Mouse (Mus musculus) stomach, embryonic 15.5 days (tissue): ENCODE results near the gene Klc4. TPM values are rescaled to one million over a fixed set of nuclear protein-coding genes. Genes with fewer than 3 reads are reported as not detected.
A peak's percentile ranks its signal among the peaks of the same experiment; 100 is the strongest.

Experiments used
- ATAC-seq: fragments of 200-750 bp; cut with Nextera tagmentation; 2 replicates; pipeline ENCODE4 v1.8.0; 2017; ENCODE audit warnings: low read depth, moderate number of reproducible peaks, moderate TSS enrichment; ENCODE audit not compliant: insufficient read depth, low FRiP score
- H3K27ac ChIP-seq: fragments of 300-500 bp; sonication (generic); 2 replicates; pipeline ENCODE4 v1.5.1; 2015; ENCODE audit warnings: mild to moderate bottlenecking, inconsistent platforms
- H3K27me3 ChIP-seq: fragments of 300-500 bp; sonication (generic); replicated peaks from 2 replicates; pipeline ENCODE4 v1.6.1; 2015; ENCODE audit warnings: inconsistent platforms
- H3K36me3 ChIP-seq: fragments of 300-500 bp; sonication (generic); 2 replicates; pipeline ENCODE4 v1.6.1; 2015; ENCODE audit warnings: inconsistent platforms
- H3K4me1 ChIP-seq: fragments of 300-500 bp; sonication (generic); 2 replicates; pipeline ENCODE4 v1.6.1; 2015; ENCODE audit warnings: inconsistent platforms
- H3K4me2 ChIP-seq: fragments of 300-500 bp; sonication (generic); 2 replicates; pipeline ENCODE4 v1.6.1; 2015; ENCODE audit warnings: mild to moderate bottlenecking, inconsistent platforms
- H3K4me3 ChIP-seq: fragments of 300-500 bp; sonication (generic); replicated peaks from 2 replicates; pipeline ENCODE4 v1.5.1; 2015; ENCODE audit warnings: inconsistent platforms
- H3K9ac ChIP-seq: fragments of 300-500 bp; sonication (generic); 2 replicates; pipeline ENCODE4 v1.6.1; 2015; ENCODE audit warnings: inconsistent platforms
- H3K9me3 ChIP-seq: fragments of 300-500 bp; sonication (generic); 2 replicates; pipeline ENCODE4 v1.6.1; 2016; ENCODE audit warnings: inconsistent platforms
- WGBS: fragments of 180-500 bp; shearing (Covaris S2); methylation state at CpG from one replicate; pipeline ENCODE4 v1.1.7; 2015; 5-methylcytosine and 5-hydroxymethylcytosine counted together
- polyA plus RNA-seq: library from polyadenylated mRNA; unstranded; fragments of >200 nt; fragmentation: Nextera tagmentation; extraction: Ambion mirVana; gene quantifications from 2 replicates; pipeline ENCODE4 v1.2.1, GENCODE M21; 2015

Gene Klc4
- polyA plus RNA-seq, 1 experiment from 2014 or later, result 38.4 TPM

DNA sequence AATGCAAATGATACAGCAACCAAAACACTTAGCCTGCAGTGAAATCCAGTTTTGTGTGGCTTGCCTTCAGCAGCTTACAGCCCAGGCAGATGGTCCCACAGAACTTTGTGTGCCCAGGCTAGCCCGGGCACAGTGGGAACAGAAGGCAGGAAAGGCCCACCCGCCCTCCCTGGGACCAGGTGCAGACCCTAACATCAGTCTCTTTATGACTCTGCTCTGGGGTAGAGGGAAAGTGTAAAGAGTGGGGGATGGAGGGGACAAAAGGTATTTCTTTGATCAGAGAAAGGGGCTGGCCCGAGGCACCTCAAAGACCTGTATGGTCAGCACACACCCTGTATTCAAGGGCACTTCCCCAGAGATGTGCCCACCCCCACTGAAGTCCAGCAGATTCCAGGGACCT lies 32.6 kb downstream of the Klc4 start:
- ATAC-seq, result no peak
- H3K4me2 ChIP-seq, result no peak overlapping the region
- peak overlapping the region; percentile 80 for H3K27ac ChIP-seq
- H3K9ac ChIP-seq, result no peak overlapping the region
- WGBS, result 35% methylated on average over 3 of the region's 3 CpGs
- H3K4me3 ChIP-seq, result no peak overlapping the region
- no peaks in the 10 kb centered on the region for H3K36me3 ChIP-seq
- H3K9me3 ChIP-seq, result no peaks in the 10 kb centered on the region
- no peaks in the 10 kb centered on the region for H3K27me3 ChIP-seq
- peaks cover 61% of the 10 kb centered on the region for H3K4me1 ChIP-seq

DNA sequence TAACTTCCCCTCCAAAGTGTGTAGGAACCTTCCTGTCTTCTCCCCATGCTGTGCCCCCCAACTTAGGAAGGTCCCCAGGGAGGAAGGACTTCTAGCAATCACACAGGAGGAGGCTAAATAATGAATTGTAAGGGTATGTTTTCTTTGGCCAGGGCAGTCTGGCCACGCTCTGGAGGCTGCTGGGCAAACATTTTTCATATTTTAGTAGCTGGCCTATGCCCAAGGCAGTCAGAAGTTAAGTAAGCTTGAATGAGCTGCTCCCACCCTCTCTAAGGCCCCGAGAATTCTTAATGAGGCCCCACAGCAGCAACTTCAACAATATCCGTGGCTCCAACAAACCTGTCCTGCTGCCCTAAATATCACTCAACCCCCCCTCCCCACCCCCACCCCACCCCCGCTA lies 33.0 kb downstream of the Klc4 start:
- Histone ChIP-seq H3K27ac (peak overlapping the region; percentile 80), H3K9ac (no peak overlapping the region), H3K9me3 (no peaks in the 10 kb centered on the region), H3K4me3 (no peak overlapping the region), H3K4me2 (no peak overlapping the region), H3K4me1 (peaks cover 58% of the 10 kb centered on the region), H3K27me3 (no peaks in the 10 kb centered on the region), H3K36me3 (no peaks in the 10 kb centered on the region)
- WGBS, result 22% methylated on average over 4 of the region's 4 CpGs
- ATAC-seq, result no peak

DNA sequence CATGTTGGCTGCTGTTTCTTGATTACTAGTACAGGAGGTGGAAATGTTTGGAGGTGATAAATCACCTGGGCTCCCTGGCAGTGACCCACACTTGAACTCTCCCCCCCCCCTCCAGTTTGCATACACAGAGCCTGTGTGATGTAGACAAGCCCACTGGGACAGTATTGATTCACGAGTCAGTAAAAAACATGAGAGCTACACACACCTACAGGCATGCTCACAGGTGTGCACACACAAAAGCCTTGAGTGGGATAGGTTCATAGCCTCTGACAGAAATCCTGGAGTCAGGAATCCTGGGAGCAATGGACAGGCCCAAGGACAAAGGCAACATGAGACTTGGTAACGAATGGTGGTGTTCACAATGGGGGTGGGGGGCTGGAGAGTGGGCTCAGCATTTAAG lies 33.6 kb downstream of the Klc4 start:
- Histone ChIP-seq H3K36me3 (no peaks in the 10 kb centered on the region), H3K27ac (peak overlapping the region; percentile 80), H3K4me1 (peaks cover 52% of the 10 kb centered on the region), H3K4me3 (no peak overlapping the region), H3K4me2 (no peak overlapping the region), H3K27me3 (no peaks in the 10 kb centered on the region), H3K9me3 (no peaks in the 10 kb centered on the region), H3K9ac (no peak overlapping the region)
- ATAC-seq, result peak; percentile 25; the same call in 1 of the 2 replicates
- 33% methylated on average over 2 of the region's 2 CpGs for WGBS

DNA sequence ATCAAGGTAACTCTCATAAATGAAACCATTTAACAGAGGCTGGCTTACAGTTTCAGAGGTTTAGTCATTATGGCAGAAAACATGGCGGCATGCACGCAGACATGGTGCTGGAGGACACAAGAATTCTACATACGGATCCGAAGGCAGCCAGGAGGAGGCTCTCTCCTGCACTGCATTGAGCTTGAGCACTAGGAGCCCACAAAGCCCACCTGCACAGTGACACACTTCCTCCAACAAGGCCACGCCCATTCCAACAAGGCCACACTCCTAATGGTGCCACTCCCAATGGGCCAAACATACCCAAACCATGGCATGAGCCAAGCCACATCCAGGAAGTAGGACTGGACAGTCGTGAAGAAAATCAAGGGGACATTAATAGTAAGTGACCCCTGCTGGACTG lies 34.5 kb downstream of the Klc4 start:
- no peaks in the 10 kb centered on the region for H3K9me3 ChIP-seq
- no peak overlapping the region for H3K27ac ChIP-seq
- H3K4me3 ChIP-seq, result no peak overlapping the region
- no peak for ATAC-seq
- 86% methylated on average over 6 of the region's 6 CpGs for WGBS
- H3K9ac ChIP-seq, result no peak overlapping the region
- no peaks in the 10 kb centered on the region for H3K27me3 ChIP-seq
- H3K4me2 ChIP-seq, result no peak overlapping the region
- H3K4me1 ChIP-seq, result peaks cover 45% of the 10 kb centered on the region
- H3K36me3 ChIP-seq, result no peaks in the 10 kb centered on the region

DNA sequence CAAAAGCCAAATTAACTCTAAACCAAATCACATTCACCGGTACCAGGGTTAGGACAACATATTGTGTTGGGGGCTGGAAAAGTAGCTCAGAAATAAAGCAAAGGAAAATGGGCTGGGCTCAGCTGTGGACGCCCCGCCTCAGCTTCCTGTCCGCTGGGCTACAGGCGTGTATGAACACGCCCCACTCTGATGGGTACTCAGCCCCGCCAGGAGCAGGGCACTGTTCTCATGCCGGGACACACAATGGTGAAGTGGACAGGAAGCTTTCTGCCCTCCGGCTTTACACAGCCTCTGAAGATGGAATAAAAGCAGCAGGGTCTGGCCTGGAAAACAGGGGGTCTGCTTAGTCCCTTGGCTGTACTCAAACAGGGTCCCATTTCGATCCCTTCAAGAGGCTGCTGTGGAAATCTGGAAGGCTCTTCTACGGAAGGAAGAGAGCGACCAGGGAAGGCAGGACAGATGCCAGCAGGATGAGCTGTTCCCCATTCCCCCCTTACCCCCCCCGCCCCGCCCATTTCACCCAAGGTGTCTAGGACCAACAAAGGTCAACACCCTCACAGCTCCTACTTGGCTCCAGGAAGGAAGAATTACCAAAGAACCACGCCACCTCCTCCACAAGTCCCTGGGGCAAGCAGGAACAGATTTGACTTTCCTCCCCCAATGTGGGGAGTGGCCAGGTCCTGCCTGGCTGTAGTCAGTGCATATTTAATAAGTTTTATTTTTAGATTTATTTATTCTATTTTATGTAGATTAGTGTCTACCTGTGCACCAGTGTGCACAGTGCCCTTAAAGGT lies 35.9 kb downstream of the Klc4 start:
- H3K4me1 ChIP-seq, result peaks cover 40% of the 10 kb centered on the region
- peak overlapping the region; percentile 42 for H3K4me2 ChIP-seq
- peak overlapping the region; percentile 77 for H3K27ac ChIP-seq
- peak; percentile 71; the same call in 1 of the 2 replicates for ATAC-seq
- 46% methylated on average over 15 of the region's 15 CpGs for WGBS
- no peak overlapping the region for H3K9ac ChIP-seq
- H3K4me3 ChIP-seq, result 0 out of 2 replicates have a peak overlapping the region, but pooled peaks have one; percentile 0
- H3K27me3 ChIP-seq, result no peaks in the 10 kb centered on the region
- H3K36me3 ChIP-seq, result no peaks in the 10 kb centered on the region
- no peaks in the 10 kb centered on the region for H3K9me3 ChIP-seq

DNA sequence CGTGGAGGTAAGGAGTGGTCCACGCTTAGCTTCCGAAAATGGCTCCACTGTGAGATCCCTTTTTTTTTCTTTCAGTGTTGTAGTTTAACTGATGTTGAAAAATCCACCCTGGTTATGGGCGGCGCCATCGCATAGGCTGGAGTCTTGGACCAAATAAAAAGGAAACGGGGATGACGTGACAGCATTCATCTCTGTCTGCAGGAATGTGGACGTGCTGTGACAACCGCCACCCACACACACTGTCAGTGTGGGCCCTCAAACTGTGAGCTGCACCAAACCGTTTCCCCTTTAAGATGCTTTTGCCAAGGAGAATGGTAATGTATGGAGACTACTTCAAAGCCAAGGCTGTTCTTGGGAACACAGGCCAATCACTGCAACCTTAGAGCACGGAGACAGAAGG lies 39.8 kb downstream of the Klc4 start:
- no peak overlapping the region for H3K27ac ChIP-seq
- no peak overlapping the region for H3K4me3 ChIP-seq
- H3K27me3 ChIP-seq, result no peaks in the 10 kb centered on the region
- H3K4me2 ChIP-seq, result no peak overlapping the region
- peaks cover 17% of the 10 kb centered on the region for H3K4me1 ChIP-seq
- no peaks in the 10 kb centered on the region for H3K9me3 ChIP-seq
- H3K36me3 ChIP-seq, result no peaks in the 10 kb centered on the region
- H3K9ac ChIP-seq, result no peak overlapping the region
- WGBS, result 77% methylated on average over 12 of the region's 12 CpGs
- no peak for ATAC-seq

DNA sequence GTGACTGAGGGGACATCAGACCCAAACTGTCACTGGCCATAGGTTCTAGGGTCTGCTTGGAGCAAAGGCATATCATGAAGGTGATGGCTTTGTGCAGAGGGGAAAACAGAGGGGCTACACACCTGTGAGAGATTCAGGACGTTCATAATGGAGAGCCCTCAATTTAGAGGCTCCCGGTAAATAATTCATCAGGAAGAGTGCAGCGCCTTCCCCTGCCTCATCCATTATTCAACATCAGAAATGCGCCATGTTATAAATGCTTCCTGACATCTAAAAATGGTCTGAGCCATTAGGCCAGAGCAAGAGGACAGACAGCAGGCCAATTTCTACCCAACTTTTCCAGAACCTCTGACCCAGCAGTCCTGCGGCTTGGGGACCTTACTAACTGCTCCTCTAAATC lies 40.7 kb downstream of the Klc4 start:
- H3K4me3 ChIP-seq, result no peak overlapping the region
- H3K27ac ChIP-seq, result no peak overlapping the region
- no peaks in the 10 kb centered on the region for H3K36me3 ChIP-seq
- no peaks in the 10 kb centered on the region for H3K27me3 ChIP-seq
- H3K4me1 ChIP-seq, result peaks cover 9% of the 10 kb centered on the region
- ATAC-seq, result no peak
- H3K9me3 ChIP-seq, result no peaks in the 10 kb centered on the region
- no peak overlapping the region for H3K4me2 ChIP-seq
- no peak overlapping the region for H3K9ac ChIP-seq
- WGBS, result 61% methylated on average over 5 of the region's 5 CpGs

DNA sequence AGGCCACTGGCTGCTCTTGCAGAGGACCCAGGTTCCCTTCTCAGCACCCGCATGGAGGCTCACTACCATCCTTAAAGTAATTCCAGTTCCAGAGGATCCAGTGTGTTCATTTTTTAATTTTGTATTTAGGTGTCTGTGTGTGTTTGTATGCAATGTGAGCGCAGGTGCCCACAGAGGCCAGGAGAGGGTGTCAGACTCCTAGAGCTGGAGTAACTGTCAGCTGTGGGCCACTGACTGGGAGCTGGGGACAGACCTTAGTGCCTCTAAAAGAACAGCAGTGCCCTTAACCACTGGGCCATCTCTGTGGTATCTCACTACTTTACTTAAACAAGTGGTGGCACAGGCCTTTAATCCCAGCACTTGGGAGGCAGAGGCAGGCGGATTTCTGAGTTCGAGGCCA lies 42.6 kb downstream of the Klc4 start:
- 92% methylated on average over 4 of the region's 4 CpGs for WGBS

DNA sequence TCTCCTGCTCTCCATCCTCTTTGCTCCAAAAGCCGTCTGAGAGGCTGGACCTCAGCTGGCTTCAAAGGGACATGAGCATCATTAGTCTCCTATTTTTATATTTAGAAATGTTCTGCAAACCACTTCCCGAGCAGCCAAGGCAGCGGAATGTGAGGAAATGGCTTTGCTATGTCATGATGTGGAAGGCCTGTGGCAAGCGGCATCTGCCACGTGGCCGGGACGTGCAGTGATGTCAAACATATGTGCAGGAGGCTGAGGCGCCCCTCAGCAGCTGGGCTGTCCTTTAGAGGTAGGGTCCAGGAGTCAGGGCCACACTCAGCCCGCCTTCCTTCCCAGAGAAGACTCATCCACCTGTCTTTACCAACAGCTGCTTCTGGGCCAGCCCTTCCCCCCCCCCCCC lies 43.6 kb downstream of the Klc4 start:
- H3K27me3 ChIP-seq, result no peaks in the 10 kb centered on the region
- no peak overlapping the region for H3K4me2 ChIP-seq
- H3K4me3 ChIP-seq, result no peak overlapping the region
- H3K36me3 ChIP-seq, result no peaks in the 10 kb centered on the region
- no peaks in the 10 kb centered on the region for H3K9me3 ChIP-seq
- peaks cover 2% of the 10 kb centered on the region; the same call in 1 of the 2 replicates for H3K4me1 ChIP-seq
- H3K9ac ChIP-seq, result no peak overlapping the region
- 0 out of 2 replicates have a peak overlapping the region, but pooled peaks have one; percentile 35 for H3K27ac ChIP-seq
- WGBS, result 49% methylated on average over 9 of the region's 9 CpGs
- ATAC-seq, result peak; percentile 32; the same call in 1 of the 2 replicates

More for the DNA sequence above, 42.6 kb downstream of the Klc4 start:
- H3K4me3 ChIP-seq, result no peak overlapping the region
- peaks cover 2% of the 10 kb centered on the region; the same call in 1 of the 2 replicates for H3K4me1 ChIP-seq
- no peaks in the 10 kb centered on the region for H3K27me3 ChIP-seq
- no peak overlapping the region for H3K4me2 ChIP-seq
- no peak for ATAC-seq
- H3K36me3 ChIP-seq, result no peaks in the 10 kb centered on the region
- 0 out of 2 replicates have a peak overlapping the region, but pooled peaks have one; percentile 35 for H3K27ac ChIP-seq
- H3K9ac ChIP-seq, result no peak overlapping the region
- H3K9me3 ChIP-seq, result no peaks in the 10 kb centered on the region

DNA sequence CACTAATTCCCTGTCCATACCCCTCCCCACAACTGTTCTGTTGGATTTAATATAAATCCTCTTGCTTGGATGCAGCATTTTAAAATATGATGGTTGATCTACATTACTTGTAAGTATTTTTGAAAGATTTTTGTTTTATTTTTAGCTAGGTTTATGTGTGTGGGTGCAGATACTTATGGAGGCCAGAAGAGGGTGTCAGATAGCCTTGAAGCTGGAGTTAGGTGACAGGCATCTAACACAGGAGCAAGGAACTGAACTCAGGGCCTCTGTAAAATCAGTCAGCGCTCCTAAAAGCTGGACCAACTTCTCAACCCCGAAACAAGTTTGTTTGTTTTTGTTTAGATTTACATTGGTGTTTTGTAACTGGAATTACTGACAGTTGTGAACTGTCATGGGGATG lies 45.3 kb downstream of the Klc4 start:
- H3K4me1 ChIP-seq, result peaks cover 2% of the 10 kb centered on the region; the same call in 1 of the 2 replicates
- H3K36me3 ChIP-seq, result 0 out of 2 replicates have a peak, but pooled peaks cover 5% of the 10 kb centered on the region
- WGBS, result 79% methylated on average over 2 of the region's 2 CpGs
- no peaks in the 10 kb centered on the region for H3K27me3 ChIP-seq
- no peak overlapping the region for H3K4me2 ChIP-seq
- ATAC-seq, result no peak
- no peak overlapping the region for H3K9ac ChIP-seq
- H3K4me3 ChIP-seq, result no peak overlapping the region
- H3K27ac ChIP-seq, result no peak overlapping the region
- H3K9me3 ChIP-seq, result no peaks in the 10 kb centered on the region

DNA sequence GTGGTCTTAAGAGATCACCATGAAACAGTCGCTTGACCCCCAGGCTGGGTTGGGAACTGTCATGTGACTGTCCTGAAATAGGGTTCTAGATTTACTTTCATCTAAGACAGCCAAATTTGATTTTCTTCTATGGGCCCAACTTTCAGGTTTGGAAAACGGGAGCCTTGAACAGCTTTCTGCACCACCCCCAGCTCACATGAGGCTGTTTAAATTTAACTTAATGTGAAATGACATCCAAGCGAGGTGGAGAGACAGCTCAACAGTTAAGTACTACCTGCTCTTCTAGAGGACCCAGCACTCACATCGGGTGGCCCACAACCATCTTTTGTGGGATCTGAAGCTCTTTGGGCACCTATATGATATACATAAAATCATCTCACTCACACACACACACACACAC lies 46.9 kb downstream of the Klc4 start:
- no peaks in the 10 kb centered on the region for H3K9me3 ChIP-seq
- no peak for ATAC-seq
- no peak overlapping the region for H3K9ac ChIP-seq
- peaks cover 14% of the 10 kb centered on the region for H3K4me1 ChIP-seq
- H3K27ac ChIP-seq, result no peak overlapping the region
- 74% methylated on average over 4 of the region's 4 CpGs for WGBS
- H3K4me3 ChIP-seq, result no peak overlapping the region
- no peaks in the 10 kb centered on the region for H3K27me3 ChIP-seq
- H3K4me2 ChIP-seq, result no peak overlapping the region
- 0 out of 2 replicates have a peak, but pooled peaks cover 5% of the 10 kb centered on the region for H3K36me3 ChIP-seq

DNA sequence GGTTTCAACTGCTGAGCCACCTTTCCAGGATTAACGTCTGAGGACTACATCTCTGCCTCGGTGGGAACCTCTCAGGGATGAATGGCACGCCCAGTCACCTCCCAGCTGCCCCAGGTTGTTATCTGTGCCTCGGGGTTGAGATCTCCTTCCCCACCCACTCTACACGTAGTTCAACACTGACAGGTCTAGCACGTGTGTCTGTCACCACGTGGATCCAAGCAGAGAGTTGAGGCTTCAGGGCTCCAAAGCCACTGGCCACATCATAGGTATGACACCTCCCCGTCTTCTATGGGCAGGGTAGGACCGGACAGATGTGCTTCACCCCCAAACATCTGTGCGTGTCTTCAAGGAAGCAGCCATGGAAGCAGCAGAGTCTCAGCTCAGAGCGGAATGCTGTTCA lies 47.9 kb downstream of the Klc4 start:
- WGBS, result 77% methylated on average over 11 of the region's 11 CpGs
- H3K27me3 ChIP-seq, result no peaks in the 10 kb centered on the region
- H3K4me2 ChIP-seq, result no peak overlapping the region
- H3K27ac ChIP-seq, result no peak overlapping the region
- no peak for ATAC-seq
- no peaks in the 10 kb centered on the region for H3K9me3 ChIP-seq
- no peak overlapping the region for H3K9ac ChIP-seq
- H3K4me1 ChIP-seq, result peaks cover 22% of the 10 kb centered on the region
- H3K4me3 ChIP-seq, result no peak overlapping the region
- H3K36me3 ChIP-seq, result 0 out of 2 replicates have a peak, but pooled peaks cover 5% of the 10 kb centered on the region
